Mouse (Mus musculus) midbrain, embryonic 11.5 days (tissue): ENCODE results near the gene Jazf1. TPM values are rescaled to one million over a fixed set of nuclear protein-coding genes. Genes with fewer than 3 reads are reported as not detected.

ENCODE experiments used
- ATAC-seq: fragments of 200-750 bp; cut with Nextera tagmentation; 2 replicates; pipeline ENCODE4 v1.8.0; 2017; ENCODE audit warnings: moderate TSS enrichment, moderate library complexity; ENCODE audit not compliant: low FRiP score
- DNase-seq: peaks from one replicate; pipeline ENCODE4 v3.0.0; 2015; ENCODE audit warnings: low spot score; ENCODE audit errors: missing footprints
- H3K27ac ChIP-seq: fragments of 300-500 bp; sonication (generic); 2 replicates; pipeline ENCODE4 v1.5.1; 2014; ENCODE audit warnings: low read depth, low read length
- H3K27me3 ChIP-seq: fragments of 300-500 bp; sonication (generic); 2 replicates; pipeline ENCODE4 v1.6.1; 2014; ENCODE audit warnings: mild to moderate bottlenecking, low read length, moderate library complexity, mixed read lengths; ENCODE audit not compliant: control insufficient read depth, insufficient read depth
- H3K36me3 ChIP-seq: fragments of 300-500 bp; sonication (generic); 2 replicates; pipeline ENCODE4 v1.6.1; 2014; ENCODE audit warnings: mild to moderate bottlenecking, low read length, moderate library complexity, mixed read lengths; ENCODE audit not compliant: control insufficient read depth, insufficient read depth
- H3K4me1 ChIP-seq: fragments of 300-500 bp; sonication (generic); 2 replicates; pipeline ENCODE4 v1.6.1; 2014; ENCODE audit warnings: low read length; ENCODE audit not compliant: control insufficient read depth, insufficient read depth
- H3K4me2 ChIP-seq: fragments of 300-500 bp; sonication (generic); 2 replicates; pipeline ENCODE4 v1.6.1; 2014; ENCODE audit warnings: mild to moderate bottlenecking, moderate library complexity
- H3K4me3 ChIP-seq: fragments of 300-500 bp; sonication (generic); 2 replicates; pipeline ENCODE4 v1.5.1; 2014; ENCODE audit warnings: low read depth, low read length
- H3K9ac ChIP-seq: fragments of 300-500 bp; sonication (generic); 2 replicates; pipeline ENCODE4 v1.6.1; 2014; ENCODE audit warnings: low read length
- H3K9me3 ChIP-seq: fragments of 300-500 bp; sonication (generic); 2 replicates; pipeline ENCODE4 v1.6.1; 2016; ENCODE audit warnings: low read length; ENCODE audit not compliant: control insufficient read depth
- WGBS: fragments of 180-500 bp; shearing (Covaris S2); extraction: QIAGEN DNeasy Blood & Tissue Kit; methylation state at CpG from one replicate; pipeline ENCODE4 v1.1.7; 2014; 5-methylcytosine and 5-hydroxymethylcytosine counted together
- polyA plus RNA-seq: library from polyadenylated mRNA; unstranded; fragments of >200 nt; fragmentation: Nextera tagmentation; extraction: Ambion mirVana; gene quantifications from 2 replicates; pipeline ENCODE4 v1.2.1, GENCODE M21; 2014

The Jazf1 gene
- polyA plus RNA-seq, 1 experiment from 2014 or later: 7.1 TPM

DNA sequence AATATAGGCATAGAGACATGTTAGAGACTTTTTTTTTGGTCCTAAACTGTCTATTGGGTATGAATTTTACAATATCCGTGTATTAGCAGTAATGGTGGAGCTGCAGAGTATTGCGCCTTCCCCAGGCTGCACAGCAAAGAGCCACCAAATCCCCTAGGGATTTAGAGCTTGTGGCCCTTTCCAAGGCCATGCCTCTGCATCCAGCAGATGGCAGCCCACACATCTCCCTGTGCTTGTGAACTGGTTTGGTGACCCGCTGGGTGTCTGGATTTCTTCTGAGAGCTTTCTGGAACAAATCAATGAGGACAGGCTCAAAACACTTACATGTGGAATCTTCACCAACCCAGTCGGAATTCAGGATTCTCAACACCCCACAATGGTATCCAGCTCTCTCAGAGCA lies 225.4 kb downstream of the Jazf1 start:
- Histone ChIP-seq H3K27ac (no peak overlapping the region), H3K4me2 (no peak overlapping the region), H3K27me3 (no peaks in the 10 kb centered on the region), H3K4me3 (no peak overlapping the region), H3K36me3 (no peaks in the 10 kb centered on the region), H3K4me1 (peaks cover 7% of the 10 kb centered on the region), H3K9ac (no peak overlapping the region), H3K9me3 (no peaks in the 10 kb centered on the region)
- DNase-seq (no peak), ATAC-seq (no peak)
- WGBS: 58% methylated on average over 4 of the region's 4 CpGs

DNA sequence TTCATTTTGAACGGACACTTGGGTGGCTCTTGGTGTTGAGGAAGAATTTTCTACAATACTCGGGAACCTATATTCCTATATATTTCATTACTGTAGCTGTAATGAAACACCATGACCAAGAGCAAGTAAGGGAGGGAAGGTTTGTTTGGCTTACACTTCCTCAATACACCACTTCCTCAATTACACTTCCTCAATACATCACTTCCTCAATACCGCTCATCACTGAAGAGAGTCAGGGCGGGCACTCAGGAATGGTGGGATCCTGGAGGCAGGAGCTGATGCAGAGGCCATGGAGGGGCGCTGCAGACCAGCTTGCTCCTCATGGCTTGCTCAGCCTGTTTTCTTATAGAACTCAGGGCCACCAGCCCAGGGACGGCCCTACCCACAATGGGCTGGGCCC lies 225.8 kb downstream of the Jazf1 start:
- Histone ChIP-seq H3K9ac (no peak overlapping the region), H3K4me3 (no peak overlapping the region), H3K4me1 (peaks cover 7% of the 10 kb centered on the region), H3K27ac (no peak overlapping the region), H3K4me2 (no peak overlapping the region), H3K36me3 (no peaks in the 10 kb centered on the region), H3K27me3 (no peaks in the 10 kb centered on the region), H3K9me3 (no peaks in the 10 kb centered on the region)
- DNase-seq: no peak
- ATAC-seq: no peak
- 82% methylated on average over 6 of the region's 6 CpGs for WGBS

DNA sequence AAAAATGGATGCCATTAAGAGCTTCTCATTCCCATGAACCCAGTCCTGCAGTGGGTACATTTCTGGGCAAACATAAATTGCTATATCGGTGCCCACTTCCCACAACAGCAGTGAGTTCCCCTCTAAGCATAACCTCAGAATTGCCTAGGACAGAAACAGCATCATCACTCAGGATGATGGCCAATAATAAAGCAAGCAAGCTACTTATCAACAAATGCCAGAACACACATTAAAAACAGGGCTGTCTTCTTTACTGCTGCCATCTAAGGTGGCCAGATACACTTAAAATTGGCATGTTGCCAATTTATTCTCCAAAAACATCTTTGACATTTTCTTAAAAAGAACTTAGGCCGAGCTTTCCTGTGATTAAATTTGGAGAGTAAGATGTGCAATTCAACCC lies 226.8 kb downstream of the Jazf1 start:
- WGBS: 92% methylated on average over 2 of the region's 2 CpGs
- Histone ChIP-seq H3K27me3 (no peaks in the 10 kb centered on the region), H3K9ac (no peak overlapping the region), H3K4me2 (no peak overlapping the region), H3K9me3 (no peaks in the 10 kb centered on the region), H3K36me3 (no peaks in the 10 kb centered on the region), H3K4me1 (peaks cover 7% of the 10 kb centered on the region), H3K4me3 (no peak overlapping the region), H3K27ac (no peak overlapping the region)
- no peak for DNase-seq
- ATAC-seq: no peak

DNA sequence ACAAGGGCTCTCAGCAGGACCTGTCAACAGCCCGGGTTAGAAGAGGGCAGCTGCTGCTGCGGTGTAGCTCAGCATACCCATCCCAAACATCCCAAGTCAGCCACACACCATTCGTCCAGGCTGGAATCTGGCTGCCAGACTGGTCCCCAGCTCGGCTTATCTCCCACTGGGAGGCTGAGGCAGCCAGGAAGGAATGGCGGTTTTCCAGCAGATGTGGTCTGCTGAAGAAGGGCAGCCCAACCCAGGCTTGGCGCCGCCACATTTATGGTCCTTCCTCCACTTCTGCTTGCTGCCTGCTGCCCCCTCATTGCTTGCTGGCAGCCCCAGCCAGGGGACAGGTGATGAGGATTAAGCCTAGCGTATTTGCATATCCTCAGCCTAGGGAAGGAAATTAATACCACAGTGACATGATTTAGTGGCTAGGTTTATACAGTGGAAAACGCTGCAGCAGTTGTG lies 227.8 kb downstream of the Jazf1 start:
- WGBS: 30% methylated on average over 9 of the region's 9 CpGs
- no peak for ATAC-seq
- H3K4me1 ChIP-seq: peaks cover 7% of the 10 kb centered on the region
- no peak overlapping the region for H3K4me2 ChIP-seq
- peak; percentile 87 for DNase-seq
- no peaks in the 10 kb centered on the region for H3K36me3 ChIP-seq
- no peak overlapping the region for H3K27ac ChIP-seq
- no peaks in the 10 kb centered on the region for H3K9me3 ChIP-seq
- no peak overlapping the region for H3K9ac ChIP-seq
- H3K4me3 ChIP-seq: no peak overlapping the region
- H3K27me3 ChIP-seq: no peaks in the 10 kb centered on the region

DNA sequence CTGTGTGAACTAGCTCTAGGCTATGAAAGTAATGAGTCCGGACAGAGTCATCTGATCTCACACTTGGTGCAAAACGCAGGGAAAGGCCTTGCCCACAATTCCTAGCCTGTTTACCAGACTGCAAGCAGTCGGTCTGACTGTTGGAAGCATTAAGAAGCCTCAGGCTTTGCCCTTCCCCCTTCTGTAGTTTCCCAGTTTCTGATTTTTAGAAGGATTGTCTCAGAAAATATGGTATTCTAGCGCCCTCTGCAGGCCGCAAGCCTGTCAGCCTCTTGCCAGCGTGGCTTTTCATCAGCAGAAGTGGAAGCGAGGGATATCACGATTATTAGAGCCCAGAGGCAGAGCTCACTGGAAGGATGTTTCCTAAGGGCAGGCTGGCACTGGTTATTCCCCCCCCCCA lies 229.7 kb downstream of the Jazf1 start:
- peak; percentile 58 for ATAC-seq
- Histone ChIP-seq H3K36me3 (no peaks in the 10 kb centered on the region), H3K4me2 (no peak overlapping the region), H3K4me3 (no peak overlapping the region), H3K9ac (no peak overlapping the region), H3K9me3 (no peaks in the 10 kb centered on the region), H3K27ac (no peak overlapping the region), H3K27me3 (no peaks in the 10 kb centered on the region), H3K4me1 (peaks cover 7% of the 10 kb centered on the region)
- DNase-seq: peak; percentile 96
- WGBS: 5% methylated on average over 8 of the region's 8 CpGs

DNA sequence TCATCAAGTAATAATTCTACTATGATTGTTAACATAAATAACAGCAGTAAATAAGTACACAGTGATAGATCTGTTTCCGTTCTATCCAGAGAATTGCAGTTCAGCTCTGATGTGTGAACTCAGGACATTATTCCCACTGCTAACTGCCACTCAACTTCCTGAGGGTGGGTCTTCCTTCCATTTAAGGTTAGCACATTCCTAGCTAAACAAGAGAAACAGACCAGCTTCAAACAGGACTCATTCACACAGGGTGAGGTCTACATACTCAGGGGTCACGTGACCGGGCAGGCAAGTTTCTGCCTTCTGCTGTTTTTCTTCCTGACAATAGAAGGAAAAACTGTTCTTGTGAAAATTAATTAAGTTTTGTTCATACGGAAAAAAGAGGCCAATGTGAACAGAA lies 230.6 kb downstream of the Jazf1 start:
- Histone ChIP-seq H3K4me2 (no peak overlapping the region), H3K4me1 (peaks cover 7% of the 10 kb centered on the region), H3K9me3 (no peaks in the 10 kb centered on the region), H3K4me3 (no peak overlapping the region), H3K9ac (no peak overlapping the region), H3K27ac (no peak overlapping the region), H3K27me3 (no peaks in the 10 kb centered on the region), H3K36me3 (no peaks in the 10 kb centered on the region)
- DNase-seq (no peak), ATAC-seq (no peak)
- 80% methylated on average over 4 of the region's 4 CpGs for WGBS

DNA sequence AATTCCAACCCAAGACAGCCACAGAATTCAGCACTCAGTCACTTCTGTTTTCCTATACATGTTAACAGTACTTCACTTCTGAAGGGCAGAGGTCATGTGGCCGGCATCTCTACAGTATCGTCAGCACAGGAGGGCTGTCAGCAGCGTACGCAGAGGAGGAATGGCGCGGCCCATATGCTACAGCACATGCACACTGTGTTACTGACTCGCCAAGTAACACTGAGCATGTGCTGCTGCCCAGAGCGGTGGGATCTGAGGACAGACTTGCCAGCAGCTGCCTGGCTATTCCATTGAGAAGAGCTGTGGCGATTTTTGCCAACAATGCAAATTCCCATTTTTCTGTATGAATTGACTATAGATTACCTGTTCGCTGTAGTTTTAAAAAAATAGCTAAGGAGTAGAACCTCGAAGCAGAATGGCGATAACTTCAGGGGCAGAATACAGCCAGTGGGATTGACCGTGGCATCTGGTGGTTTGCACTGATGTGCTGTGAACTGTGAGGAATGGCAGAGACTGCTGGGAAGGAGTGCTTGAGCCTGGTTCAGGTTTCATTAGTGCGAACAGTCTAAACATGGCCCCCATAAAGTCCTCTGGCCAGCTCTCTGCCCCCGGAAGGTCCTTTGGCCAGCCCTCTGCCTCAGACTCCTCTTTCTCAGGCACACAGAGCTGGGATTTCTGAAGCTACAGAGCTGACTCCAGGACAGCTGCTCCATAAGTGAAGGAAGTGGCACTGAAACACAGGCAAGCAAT lies 232.1 kb downstream of the Jazf1 start:
- ATAC-seq: no peak
- Histone ChIP-seq H3K27ac (no peak overlapping the region), H3K4me1 (peaks cover 7% of the 10 kb centered on the region), H3K27me3 (no peaks in the 10 kb centered on the region), H3K9ac (no peak overlapping the region), H3K4me2 (no peak overlapping the region), H3K36me3 (no peaks in the 10 kb centered on the region), H3K9me3 (no peaks in the 10 kb centered on the region), H3K4me3 (no peak overlapping the region)
- 85% methylated on average over 15 of the region's 15 CpGs for WGBS
- DNase-seq: no peak

DNA sequence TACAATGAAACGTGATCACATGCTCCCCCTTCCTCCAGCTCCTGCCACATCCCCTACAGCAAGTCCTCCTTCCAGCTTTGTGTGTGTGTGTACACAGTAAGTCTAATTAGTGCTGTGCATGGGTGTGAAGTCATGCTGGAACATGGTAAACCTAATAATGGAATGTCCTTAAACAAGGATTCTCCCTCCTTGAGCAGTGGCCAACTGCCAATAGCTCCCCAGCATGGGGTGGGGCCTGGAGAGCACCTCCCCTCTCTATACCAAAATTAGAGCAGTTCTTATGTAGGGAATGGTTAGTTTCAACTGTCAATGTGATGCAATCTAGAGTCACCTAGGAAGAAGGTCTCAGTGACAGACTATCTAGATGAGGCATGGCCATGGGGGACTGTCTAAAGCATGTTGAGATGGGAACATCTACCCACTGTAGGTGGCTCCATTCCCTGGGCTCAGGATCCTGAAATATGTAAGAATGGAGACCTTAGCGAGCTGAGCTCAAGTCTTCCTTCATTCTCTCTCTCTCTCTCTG lies 240.6 kb downstream of the Jazf1 start:
- Histone ChIP-seq H3K36me3 (no peaks in the 10 kb centered on the region), H3K4me3 (no peak overlapping the region), H3K9ac (no peak overlapping the region), H3K4me1 (peaks cover 4% of the 10 kb centered on the region; the same call in 1 of the 2 replicates), H3K9me3 (no peaks in the 10 kb centered on the region), H3K27ac (no peak overlapping the region), H3K27me3 (no peaks in the 10 kb centered on the region), H3K4me2 (no peak overlapping the region)
- ATAC-seq: no peak
- DNase-seq: no peak
- WGBS: 88% methylated on average over 2 of the region's 2 CpGs

DNA sequence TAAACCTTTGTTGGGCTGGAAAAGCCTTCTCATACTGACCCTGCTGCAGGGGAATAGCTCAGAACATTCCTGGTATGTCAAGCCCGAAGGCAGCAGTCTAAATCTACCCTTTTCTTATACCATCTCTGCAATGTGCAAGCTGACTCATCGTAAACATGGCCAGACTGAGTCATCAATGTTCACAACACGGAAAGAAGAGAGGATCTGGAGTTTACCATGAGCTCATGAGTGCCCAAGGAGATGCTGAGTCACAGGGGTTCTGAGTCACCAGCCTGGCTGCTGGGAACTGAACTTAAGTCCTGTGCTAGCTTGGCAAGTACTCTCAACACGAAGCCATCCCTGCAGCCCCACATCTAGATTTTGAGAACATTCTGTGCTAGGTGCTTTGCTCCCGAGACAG lies 242.9 kb downstream of the Jazf1 start:
- no peak overlapping the region for H3K9ac ChIP-seq
- H3K36me3 ChIP-seq: no peaks in the 10 kb centered on the region
- peaks cover 4% of the 10 kb centered on the region; the same call in 1 of the 2 replicates for H3K4me1 ChIP-seq
- DNase-seq (no peak), ATAC-seq (no peak)
- no peaks in the 10 kb centered on the region for H3K27me3 ChIP-seq
- H3K9me3 ChIP-seq: no peaks in the 10 kb centered on the region
- no peak overlapping the region for H3K27ac ChIP-seq
- H3K4me3 ChIP-seq: no peak overlapping the region
- WGBS: 83% methylated on average over 5 of the region's 5 CpGs
- H3K4me2 ChIP-seq: no peak overlapping the region
